Mouse (Mus musculus): ENCODE data around the gene Npw.

The Npw gene

GRCm38 (mm10) chr17:24640581-24640980 lies 17.7 kb downstream of the Npw start:
- no peak for DNase-seq (ENCODE audit: low spot score in 2 of 2)

GRCm38 (mm10) chr17:24640119-24640518 lies 18.1 kb downstream of the Npw start:
- no peak for DNase-seq (ENCODE audit: low spot score in 2 of 2)

GRCm38 (mm10) chr17:24639571-24639988 lies 18.7 kb downstream of the Npw start:
- DNase-seq (ENCODE audit: low spot score in 2 of 2): no peak

- DNase-seq (ENCODE audit: low spot score in 2 of 2): no peak
These were observed 19.4 kb downstream of the Npw start for GRCm38 (mm10) chr17:24638840-24639239.

GRCm38 (mm10) chr17:24638214-24638613 lies 20.0 kb downstream of the Npw start:
- DNase-seq (ENCODE audit: low spot score in 2 of 2): no peak

- DNase-seq (ENCODE audit: low spot score in 2 of 2): no peak
These were observed 21.3 kb downstream of the Npw start for GRCm38 (mm10) chr17:24636781-24637481.

GRCm38 (mm10) chr17:24635694-24636093 lies 22.6 kb downstream of the Npw start:
- DNase-seq (ENCODE audit: low spot score in 2 of 2): no peak

- peak; percentile 44 to 52 for DNase-seq (ENCODE audit: low spot score in 2 of 2)
These were observed 23.2 kb downstream of the Npw start for GRCm38 (mm10) chr17:24635024-24635423.

- DNase-seq (ENCODE audit: low spot score in 2 of 2): no peak
These were observed 24.4 kb downstream of the Npw start for GRCm38 (mm10) chr17:24633831-24634230.

GRCm38 (mm10) chr17:24632813-24633449 lies 25.3 kb downstream of the Npw start:
- DNase-seq (ENCODE audit: low spot score in 2 of 2): no peak

- peak; percentile 78 to 81 for DNase-seq (ENCODE audit: low spot score in 2 of 2)
These were observed 26.0 kb downstream of the Npw start, which contains the start of the genes Tsc2 and Nthl1 for GRCm38 (mm10) chr17:24632167-24632812. Gene Tsc2 (minus strand): TSS chr17:24632630. Gene Nthl1 (plus strand): TSS chr17:24632680.

- no peak for DNase-seq (ENCODE audit: low spot score in 2 of 2)
These were observed 28.2 kb downstream of the Npw start for GRCm38 (mm10) chr17:24630072-24630471.

GRCm38 (mm10) chr17:24628646-24629045 lies 29.6 kb downstream of the Npw start:
- peak in 1 of 2 experiments; percentile 56 for DNase-seq (ENCODE audit: low spot score in 2 of 2)

GRCm38 (mm10) chr17:24625472-24625871 lies 32.8 kb downstream of the Npw start:
- DNase-seq (ENCODE audit: low spot score in 2 of 2): no peak

- DNase-seq (ENCODE audit: low spot score in 2 of 2): no peak
These were observed 40.6 kb downstream of the Npw start for GRCm38 (mm10) chr17:24617561-24618194.

- no peak for DNase-seq (ENCODE audit: low spot score in 2 of 2)
These were observed 47.5 kb downstream of the Npw start for GRCm38 (mm10) chr17:24610711-24611110.

GRCm38 (mm10) chr17:24608874-24609273 lies 49.4 kb downstream of the Npw start:
- no peak for DNase-seq (ENCODE audit: low spot score in 2 of 2)

GRCm38 (mm10) chr17:24608370-24608769 lies 49.9 kb downstream of the Npw start:
- no peak for DNase-seq (ENCODE audit: low spot score in 2 of 2)
